Mouse (Mus musculus) forelimb bud, embryonic 11.5 days (tissue): Measurements from ENCODE around the gene Akr1b3.

Source experiments
- DNase-seq: peaks from one replicate; pipeline ENCODE4 v3.0.0-alpha.2; 2012; ENCODE audit warnings: low read depth, low spot score

The Akr1b3 gene

GRCm38 (mm10) chr6:34322121-34322520 lies 4.8 kb upstream of the Akr1b3 start:
- DNase-seq: no peak

GRCm38 (mm10) chr6:34318636-34319035 lies 1.4 kb upstream of the Akr1b3 start:
- DNase-seq: no peak

- no peak for DNase-seq
Measured at GRCm38 (mm10) chr6:34318172-34318571, 894 bp upstream of the Akr1b3 start.

- no peak for DNase-seq
Measured at GRCm38 (mm10) chr6:34313921-34314320, 3.4 kb downstream of the Akr1b3 start.

- no peak for DNase-seq
Measured at GRCm38 (mm10) chr6:34313386-34313785, 3.9 kb downstream of the Akr1b3 start.

GRCm38 (mm10) chr6:34310023-34310595 lies 7.2 kb downstream of the Akr1b3 start:
- no peak for DNase-seq

- DNase-seq: no peak
Measured at GRCm38 (mm10) chr6:34309526-34309925, 7.8 kb downstream of the Akr1b3 start.

- no peak for DNase-seq
Measured at GRCm38 (mm10) chr6:34306797-34307196, 10.5 kb downstream of the Akr1b3 start.

GRCm38 (mm10) chr6:34304675-34305241 lies 12.5 kb downstream of the Akr1b3 start:
- DNase-seq: no peak

GRCm38 (mm10) chr6:34297055-34297454 lies 20.2 kb downstream of the Akr1b3 start:
- DNase-seq: no peak

- no peak for DNase-seq
Measured at GRCm38 (mm10) chr6:34295437-34295836, 21.8 kb downstream of the Akr1b3 start.

GRCm38 (mm10) chr6:34292882-34293487 lies 24.3 kb downstream of the Akr1b3 start:
- peak; percentile 79 for DNase-seq

- DNase-seq: no peak
Measured at GRCm38 (mm10) chr6:34292196-34292881, 24.9 kb downstream of the Akr1b3 start.

- no peak for DNase-seq
Measured at GRCm38 (mm10) chr6:34290681-34291080, 26.6 kb downstream of the Akr1b3 start.

- no peak for DNase-seq
Measured at GRCm38 (mm10) chr6:34290091-34290490, 27.2 kb downstream of the Akr1b3 start.

- no peak for DNase-seq
Measured at GRCm38 (mm10) chr6:34288098-34288497, 29.2 kb downstream of the Akr1b3 start.

GRCm38 (mm10) chr6:34286841-34287240 lies 30.4 kb downstream of the Akr1b3 start:
- no peak for DNase-seq

- DNase-seq: no peak
Measured at GRCm38 (mm10) chr6:34278385-34278784, 38.9 kb downstream of the Akr1b3 start.

GRCm38 (mm10) chr6:34277665-34278064 lies 39.6 kb downstream of the Akr1b3 start:
- DNase-seq: peak; percentile 66

GRCm38 (mm10) chr6:34274346-34274745 lies 42.9 kb downstream of the Akr1b3 start:
- DNase-seq: no peak

- DNase-seq: no peak
Measured at GRCm38 (mm10) chr6:34273073-34273472, 44.2 kb downstream of the Akr1b3 start.

- no peak for DNase-seq
Measured at GRCm38 (mm10) chr6:34272462-34272861, 44.8 kb downstream of the Akr1b3 start.

- no peak for DNase-seq
Measured at GRCm38 (mm10) chr6:34270717-34271116, 46.6 kb downstream of the Akr1b3 start.
